Mouse (Mus musculus): ENCODE data around the gene Fndc7. TPM values are rescaled to one million over a fixed set of nuclear protein-coding genes. Genes with fewer than 3 reads are reported as not detected.

The Fndc7 gene
- polyA plus RNA-seq, 1 experiment from 2014 or later = 0.08 TPM

DNA sequence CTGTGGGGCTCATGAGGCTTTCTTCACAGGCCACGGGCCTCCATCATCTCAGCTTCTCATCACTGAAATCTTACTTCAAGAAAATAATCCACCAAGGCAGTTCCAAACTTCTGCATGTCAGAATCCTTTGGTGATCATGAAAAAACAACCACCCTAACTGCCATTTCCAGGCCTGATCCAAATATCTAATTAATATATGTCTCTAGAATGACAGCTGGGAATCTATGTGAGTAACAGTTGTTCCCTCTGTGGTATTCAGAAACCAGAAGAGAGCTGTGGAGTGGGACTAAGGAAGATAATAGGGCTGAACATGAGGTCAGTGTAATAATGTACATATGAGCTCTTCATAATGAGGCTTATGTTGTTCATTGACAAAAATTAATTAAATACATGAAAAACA is 36.5 kb downstream of the Fndc7 start:
- Histone ChIP-seq H3K36me3 (ENCODE audit: control insufficient read depth, insufficient read depth, low read length) (no peaks in the 10 kb centered on the region), H3K9ac (ENCODE audit: low read depth, low read length) (no peak overlapping the region), H3K4me3 (ENCODE audit: low read depth, low read length) (no peak overlapping the region), H3K4me2 (ENCODE audit: low read length) (no peak overlapping the region), H3K27ac (ENCODE audit: low read length) (no peak overlapping the region), H3K4me1 (ENCODE audit: control insufficient read depth, insufficient read depth, low read length) (peaks cover 6% of the 10 kb centered on the region), H3K27me3 (ENCODE audit: control insufficient read depth, insufficient read depth, low read depth, low read length) (no peaks in the 10 kb centered on the region), H3K9me3 (replicated peaks; ENCODE audit: control insufficient read depth, low read length, poor library complexity, severe bottlenecking) (no peaks in the 10 kb centered on the region)
- WGBS = 79% methylated on average over 1 of the region's 1 CpGs
- no peak for ATAC-seq

- H3K27ac ChIP-seq (ENCODE audit: low read length) = no peak overlapping the region
Measured at GRCm38 (mm10) chr3:108851996-108852697, 37.7 kb downstream of the Fndc7 start.

GRCm38 (mm10) chr3:108851554-108851953 is 38.3 kb downstream of the Fndc7 start:
- no peak overlapping the region for H3K27ac ChIP-seq (ENCODE audit: low read length)
- H3K9me3 ChIP-seq (replicated peaks; ENCODE audit: control insufficient read depth, low read length, poor library complexity, severe bottlenecking) = no peaks in the 10 kb centered on the region
- H3K36me3 ChIP-seq (ENCODE audit: control insufficient read depth, insufficient read depth, low read length) = no peaks in the 10 kb centered on the region
- H3K27me3 ChIP-seq (ENCODE audit: control insufficient read depth, insufficient read depth, low read depth, low read length) = no peaks in the 10 kb centered on the region
- no peak overlapping the region for H3K4me2 ChIP-seq (ENCODE audit: low read length)
- no peak overlapping the region for H3K9ac ChIP-seq (ENCODE audit: low read depth, low read length)
- ATAC-seq = no peak
- H3K4me3 ChIP-seq (ENCODE audit: low read depth, low read length) = no peak overlapping the region
- WGBS = 80% methylated on average over 3 of the region's 3 CpGs
- H3K4me1 ChIP-seq (ENCODE audit: control insufficient read depth, insufficient read depth, low read length) = 0 out of 2 replicates have a peak, but pooled peaks cover 2% of the 10 kb centered on the region

More at GRCm38 (mm10) chr3:108851996-108852697, 37.7 kb downstream of the Fndc7 start:
- Histone ChIP-seq H3K36me3 (ENCODE audit: control insufficient read depth, insufficient read depth, low read length) (no peaks in the 10 kb centered on the region), H3K4me3 (ENCODE audit: low read depth, low read length) (no peak overlapping the region), H3K9me3 (replicated peaks; ENCODE audit: control insufficient read depth, low read length, poor library complexity, severe bottlenecking) (no peaks in the 10 kb centered on the region), H3K27me3 (ENCODE audit: control insufficient read depth, insufficient read depth, low read depth, low read length) (no peaks in the 10 kb centered on the region), H3K4me1 (ENCODE audit: control insufficient read depth, insufficient read depth, low read length) (0 out of 2 replicates have a peak, but pooled peaks cover 2% of the 10 kb centered on the region), H3K4me2 (ENCODE audit: low read length) (no peak overlapping the region), H3K9ac (ENCODE audit: low read depth, low read length) (no peak overlapping the region)
- WGBS = 60% methylated on average over 6 of the region's 6 CpGs
- no peak for ATAC-seq

DNA sequence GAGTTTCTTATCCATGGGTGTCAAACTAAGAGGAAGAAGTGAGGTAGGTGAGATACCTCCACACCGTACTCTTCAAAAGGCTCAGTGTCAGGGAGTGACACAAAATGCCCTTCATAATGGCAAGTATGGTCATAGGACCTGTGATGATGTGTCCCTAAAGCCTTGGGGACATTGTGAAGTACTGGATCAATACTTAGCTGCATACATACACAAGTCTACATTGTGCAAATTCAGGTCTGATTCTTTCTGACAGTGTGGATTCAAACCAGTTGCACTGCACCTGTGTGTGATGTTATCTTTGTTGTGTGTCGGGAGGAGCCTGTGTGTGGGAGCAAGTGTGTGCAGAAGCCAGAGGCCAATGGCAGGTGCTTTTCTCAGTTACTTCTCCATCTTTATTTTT is 38.7 kb downstream of the Fndc7 start:
- WGBS = 94% methylated on average over 2 of the region's 2 CpGs
- ATAC-seq = no peak
- Histone ChIP-seq H3K9ac (ENCODE audit: low read depth, low read length) (no peak overlapping the region), H3K36me3 (ENCODE audit: control insufficient read depth, insufficient read depth, low read length) (no peaks in the 10 kb centered on the region), H3K27me3 (ENCODE audit: control insufficient read depth, insufficient read depth, low read depth, low read length) (no peaks in the 10 kb centered on the region), H3K4me3 (ENCODE audit: low read depth, low read length) (no peak overlapping the region), H3K4me2 (ENCODE audit: low read length) (no peak overlapping the region), H3K4me1 (ENCODE audit: control insufficient read depth, insufficient read depth, low read length) (0 out of 2 replicates have a peak, but pooled peaks cover 2% of the 10 kb centered on the region), H3K9me3 (replicated peaks; ENCODE audit: control insufficient read depth, low read length, poor library complexity, severe bottlenecking) (no peaks in the 10 kb centered on the region), H3K27ac (ENCODE audit: low read length) (no peak overlapping the region)

- Histone ChIP-seq H3K4me3 (ENCODE audit: low read depth, low read length) (no peak overlapping the region), H3K9ac (ENCODE audit: low read depth, low read length) (no peak overlapping the region), H3K27me3 (ENCODE audit: control insufficient read depth, insufficient read depth, low read depth, low read length) (no peaks in the 10 kb centered on the region), H3K27ac (ENCODE audit: low read length) (no peak overlapping the region), H3K36me3 (ENCODE audit: control insufficient read depth, insufficient read depth, low read length) (no peaks in the 10 kb centered on the region), H3K4me2 (ENCODE audit: low read length) (no peak overlapping the region), H3K4me1 (ENCODE audit: control insufficient read depth, insufficient read depth, low read length) (0 out of 2 replicates have a peak, but pooled peaks cover under 1% of the 10 kb centered on the region), H3K9me3 (replicated peaks; ENCODE audit: control insufficient read depth, low read length, poor library complexity, severe bottlenecking) (no peaks in the 10 kb centered on the region)
- WGBS = 77% methylated on average over 3 of the region's 3 CpGs
- no peak for ATAC-seq
Measured at GRCm38 (mm10) chr3:108850506-108850905, 39.3 kb downstream of the Fndc7 start.

DNA sequence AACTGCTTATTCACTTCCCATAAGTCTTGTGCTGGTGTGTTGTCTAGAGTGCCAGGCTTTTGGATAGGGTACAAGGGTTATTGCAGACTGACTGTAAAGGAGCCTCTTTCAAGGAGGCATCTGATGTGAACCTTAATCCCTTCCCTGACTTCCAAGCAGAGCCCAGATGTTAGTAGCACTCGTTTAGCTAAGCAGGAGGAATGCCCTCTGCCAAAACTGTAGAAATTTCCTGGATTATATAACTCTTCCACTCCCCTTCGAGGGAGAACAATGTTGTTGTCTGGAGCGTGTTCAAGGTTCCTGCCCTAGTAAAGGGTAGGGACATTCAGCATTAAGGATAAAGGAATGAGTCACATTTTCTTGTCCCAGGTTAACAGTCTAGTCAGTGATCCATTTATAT is 43.2 kb downstream of the Fndc7 start:
- ATAC-seq = no peak
- H3K4me2 ChIP-seq (ENCODE audit: low read length) = no peak overlapping the region
- H3K27ac ChIP-seq (ENCODE audit: low read length) = no peak overlapping the region
- WGBS = 75% methylated on average over 3 of the region's 3 CpGs
- H3K4me1 ChIP-seq (ENCODE audit: control insufficient read depth, insufficient read depth, low read length) = no peaks in the 10 kb centered on the region
- no peaks in the 10 kb centered on the region for H3K9me3 ChIP-seq (replicated peaks; ENCODE audit: control insufficient read depth, low read length, poor library complexity, severe bottlenecking)
- no peaks in the 10 kb centered on the region for H3K27me3 ChIP-seq (ENCODE audit: control insufficient read depth, insufficient read depth, low read depth, low read length)
- H3K4me3 ChIP-seq (ENCODE audit: low read depth, low read length) = no peak overlapping the region
- no peaks in the 10 kb centered on the region for H3K36me3 ChIP-seq (ENCODE audit: control insufficient read depth, insufficient read depth, low read length)
- no peak overlapping the region for H3K9ac ChIP-seq (ENCODE audit: low read depth, low read length)

- Histone ChIP-seq H3K36me3 (ENCODE audit: control insufficient read depth, insufficient read depth, low read length) (no peaks in the 10 kb centered on the region), H3K27me3 (ENCODE audit: control insufficient read depth, insufficient read depth, low read depth, low read length) (no peaks in the 10 kb centered on the region), H3K4me2 (ENCODE audit: low read length) (no peak overlapping the region), H3K9ac (ENCODE audit: low read depth, low read length) (no peak overlapping the region), H3K27ac (ENCODE audit: low read length) (no peak overlapping the region), H3K4me3 (ENCODE audit: low read depth, low read length) (no peak overlapping the region), H3K9me3 (replicated peaks; ENCODE audit: control insufficient read depth, low read length, poor library complexity, severe bottlenecking) (no peaks in the 10 kb centered on the region), H3K4me1 (ENCODE audit: control insufficient read depth, insufficient read depth, low read length) (no peaks in the 10 kb centered on the region; the same call in 1 of the 2 replicates)
- WGBS = 81% methylated on average over 5 of the region's 5 CpGs
- no peak for ATAC-seq
Measured at GRCm38 (mm10) chr3:108844521-108844920, 45.3 kb downstream of the Fndc7 start.

GRCm38 (mm10) chr3:108844026-108844425 is 45.8 kb downstream of the Fndc7 start:
- H3K27me3 ChIP-seq (ENCODE audit: control insufficient read depth, insufficient read depth, low read depth, low read length) = no peaks in the 10 kb centered on the region
- no peak for ATAC-seq
- H3K9me3 ChIP-seq (replicated peaks; ENCODE audit: control insufficient read depth, low read length, poor library complexity, severe bottlenecking) = no peaks in the 10 kb centered on the region
- 89% methylated on average over 6 of the region's 6 CpGs for WGBS
- H3K9ac ChIP-seq (ENCODE audit: low read depth, low read length) = no peak overlapping the region
- H3K4me2 ChIP-seq (ENCODE audit: low read length) = no peak overlapping the region
- H3K27ac ChIP-seq (ENCODE audit: low read length) = no peak overlapping the region
- no peak overlapping the region for H3K4me3 ChIP-seq (ENCODE audit: low read depth, low read length)
- H3K4me1 ChIP-seq (ENCODE audit: control insufficient read depth, insufficient read depth, low read length) = peaks cover 2% of the 10 kb centered on the region
- H3K36me3 ChIP-seq (ENCODE audit: control insufficient read depth, insufficient read depth, low read length) = no peaks in the 10 kb centered on the region

DNA sequence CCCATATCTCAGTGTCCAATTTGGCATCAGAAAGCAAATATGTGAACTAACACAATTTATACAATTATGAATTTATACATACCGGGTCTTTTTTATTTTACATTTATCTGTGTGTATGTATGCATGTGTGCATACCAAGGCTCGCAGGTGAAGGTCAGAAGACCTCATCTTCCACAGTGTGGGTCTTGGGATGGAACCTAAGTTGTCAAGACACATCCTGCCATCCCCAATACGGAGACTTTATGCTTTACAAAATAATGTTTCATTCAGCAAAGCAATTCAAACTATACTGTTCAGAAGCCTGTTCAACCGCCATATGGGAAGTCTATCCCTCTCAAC is 49.1 kb downstream of the Fndc7 start:
- H3K4me1 ChIP-seq (ENCODE audit: control insufficient read depth, insufficient read depth, low read length) = peaks cover 5% of the 10 kb centered on the region
- no peaks in the 10 kb centered on the region for H3K27me3 ChIP-seq (ENCODE audit: control insufficient read depth, insufficient read depth, low read depth, low read length)
- H3K4me3 ChIP-seq (ENCODE audit: low read depth, low read length) = peak overlapping the region; percentile 62
- peak overlapping the region; percentile 73 for H3K4me2 ChIP-seq (ENCODE audit: low read length)
- 57% methylated on average over 4 of the region's 4 CpGs for WGBS
- no peaks in the 10 kb centered on the region for H3K36me3 ChIP-seq (ENCODE audit: control insufficient read depth, insufficient read depth, low read length)
- H3K27ac ChIP-seq (ENCODE audit: low read length) = no peak overlapping the region
- peak; percentile 78 for ATAC-seq
- H3K9me3 ChIP-seq (replicated peaks; ENCODE audit: control insufficient read depth, low read length, poor library complexity, severe bottlenecking) = no peaks in the 10 kb centered on the region
- no peak overlapping the region for H3K9ac ChIP-seq (ENCODE audit: low read depth, low read length)

All from midbrain, embryonic 16.5 days (tissue).